ENCODE assay signal across 27 mouse cellular contexts in the genomic region with DNA sequence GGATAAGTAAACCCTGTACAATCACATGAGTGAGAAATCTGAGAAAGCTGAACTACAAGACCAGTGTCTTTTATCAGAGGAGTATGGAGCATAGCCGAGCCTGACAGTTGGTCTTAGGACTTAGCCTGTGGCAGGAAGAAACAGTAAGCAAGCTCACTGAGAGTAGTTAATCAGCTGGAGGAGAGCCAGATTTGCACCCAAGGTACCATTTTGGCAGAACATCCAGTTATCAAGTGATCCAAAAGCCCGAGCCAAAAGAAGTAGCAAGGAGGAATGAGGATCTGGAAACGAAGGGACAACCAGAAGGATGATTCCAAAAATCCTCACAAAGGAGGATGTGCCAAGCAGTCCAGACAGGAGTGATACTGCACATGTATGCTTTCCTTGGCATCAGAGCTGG.
A peak's percentile ranks its signal among the peaks of the same experiment; 100 is the strongest.
DNase-seq lines count a peak whose midpoint lies in the region; ATAC-seq and TF ChIP-seq lines count a peak whose summit lies in the region.
"Had no signal": no experiment of that assay in that cellular context is flagged by ENCODE, and none has a peak within 500 bp of the region (broad histone marks: within the 10 kb centered on the region; RNA-seq: fewer than 3 reads in every experiment).

No protein-coding gene starts in this region.

- no peak overlapping the region for H3K27ac ChIP-seq in midbrain, postnatal 0 days (ENCODE audit: low read depth, low read length)
- no peak overlapping the region for H3K27ac ChIP-seq in midbrain, embryonic 14.5 days (replicated peaks; ENCODE audit: low read depth, low read length)
- H3K27ac ChIP-seq: embryonic facial prominence, embryonic 10.5 days; embryonic facial prominence, embryonic 13.5 days; forebrain, embryonic 12.5 days; forebrain, embryonic 15.5 days; heart, adult 2 months; heart, embryonic 10.5 days; heart, embryonic 13.5 days; hindbrain, embryonic 12.5 days; hindbrain, embryonic 15.5 days had no signal

- TF ChIP-seq CTCF in midbrain, postnatal 0 days (IDR thresholded peaks at IDR 0.05), result no peak

- H3K27me3 ChIP-seq in midbrain, postnatal 0 days (ENCODE audit: insufficient read depth, low read length), result no peaks in the 10 kb centered on the region
- H3K27me3 ChIP-seq in midbrain, embryonic 14.5 days (ENCODE audit: control insufficient read depth, insufficient read depth, low read length), result no peaks in the 10 kb centered on the region
- H3K27me3 ChIP-seq: embryonic facial prominence, embryonic 13.5 days; forebrain, embryonic 12.5 days; forebrain, embryonic 15.5 days; heart, embryonic 13.5 days; hindbrain, embryonic 12.5 days; hindbrain, embryonic 15.5 days had no signal

- DNase-seq in cerebellum, adult 11 months, result no peak
- DNase-seq in midbrain, postnatal 0 days (ENCODE audit: low spot score), result peak; percentile 8
- no peak for DNase-seq in midbrain, embryonic 14.5 days
- peak; percentile 15 to 29 for DNase-seq in cerebellum, adult 18-20 months
- DNase-seq in cerebellum, postnatal 10 days, result peak; percentile 74 to 76
- DNase-seq in right cerebral cortex, adult 18-20 months, result no peak
- DNase-seq in layer of hippocampus, postnatal 25 days (ENCODE audit: extremely low spot score in 1 of 2, low spot score in 1 of 2), result no peak
- DNase-seq: adrenal gland, adult 8-10 months; adrenal gland, postnatal 36 days; embryo, embryonic 11 days; gastrocnemius, postnatal 10 days; gastrocnemius, postnatal 36 days; heart, adult 2 months; heart, postnatal 14 days; heart, postnatal 4 days had no signal

- no peak overlapping the region for H3K4me3 ChIP-seq in midbrain, postnatal 0 days (ENCODE audit: low read depth, low read length)
- no peak overlapping the region for H3K4me3 ChIP-seq in midbrain, embryonic 14.5 days (replicated peaks; ENCODE audit: low read depth, low read length)
- H3K4me3 ChIP-seq: embryonic facial prominence, embryonic 10.5 days; embryonic facial prominence, embryonic 13.5 days; erythroblast, embryonic 14.5 days; forebrain, embryonic 12.5 days; forebrain, embryonic 15.5 days; heart, adult 2 months; heart, embryonic 10.5 days; heart, embryonic 13.5 days; hindbrain, embryonic 12.5 days; hindbrain, embryonic 15.5 days had no signal

- no peaks in the 10 kb centered on the region for H3K9me3 ChIP-seq in midbrain, postnatal 0 days (ENCODE audit: low read length)
- no peaks in the 10 kb centered on the region for H3K9me3 ChIP-seq in midbrain, embryonic 14.5 days (ENCODE audit: control insufficient read depth, low read length)
- H3K9me3 ChIP-seq: embryonic facial prominence, embryonic 10.5 days; embryonic facial prominence, embryonic 13.5 days; forebrain, embryonic 12.5 days; forebrain, embryonic 15.5 days; heart, embryonic 10.5 days; heart, embryonic 13.5 days; hindbrain, embryonic 12.5 days; hindbrain, embryonic 15.5 days had no signal

- no peak overlapping the region for H3K4me2 ChIP-seq in midbrain, postnatal 0 days (ENCODE audit: low read depth, low read length, poor library complexity, severe bottlenecking)
- H3K4me2 ChIP-seq in midbrain, embryonic 14.5 days (ENCODE audit: low read length), result no peak overlapping the region
- H3K4me2 ChIP-seq: embryonic facial prominence, embryonic 13.5 days; forebrain, embryonic 12.5 days; forebrain, embryonic 15.5 days; heart, embryonic 13.5 days; hindbrain, embryonic 12.5 days; hindbrain, embryonic 15.5 days had no signal

- peak; percentile 45 for ATAC-seq in cerebellum, adult (ENCODE audit: insufficient number of reproducible peaks, low FRiP score, low TSS enrichment)
- no peak for ATAC-seq in midbrain, postnatal 0 days (ENCODE audit: low FRiP score)
- ATAC-seq in midbrain, embryonic 14.5 days (ENCODE audit: low FRiP score, low TSS enrichment), result no peak
- ATAC-seq: activated CD4-positive, CD25-positive, alpha-beta regulatory T cell, adult 4 months; forebrain, embryonic 15.5 days; intestine, postnatal 0 days had no signal

- H3K4me1 ChIP-seq in midbrain, postnatal 0 days (ENCODE audit: insufficient read depth, low read length), result no peaks in the 10 kb centered on the region
- H3K4me1 ChIP-seq in midbrain, embryonic 14.5 days (ENCODE audit: control insufficient read depth, insufficient read depth, low read length), result no peaks in the 10 kb centered on the region
- H3K4me1 ChIP-seq: embryonic facial prominence, embryonic 10.5 days; embryonic facial prominence, embryonic 13.5 days; forebrain, embryonic 12.5 days; forebrain, embryonic 15.5 days; heart, embryonic 10.5 days; heart, embryonic 13.5 days; hindbrain, embryonic 12.5 days; hindbrain, embryonic 15.5 days had no signal

- no peaks in the 10 kb centered on the region for H3K36me3 ChIP-seq in midbrain, postnatal 0 days (ENCODE audit: insufficient read depth, low read length)
- no peaks in the 10 kb centered on the region for H3K36me3 ChIP-seq in midbrain, embryonic 14.5 days (ENCODE audit: control insufficient read depth, insufficient read depth, low read length)
- H3K36me3 ChIP-seq: embryonic facial prominence, embryonic 10.5 days; embryonic facial prominence, embryonic 13.5 days; forebrain, embryonic 12.5 days; forebrain, embryonic 15.5 days; heart, embryonic 10.5 days; heart, embryonic 13.5 days; hindbrain, embryonic 12.5 days; hindbrain, embryonic 15.5 days had no signal

- no peak overlapping the region for H3K9ac ChIP-seq in midbrain, postnatal 0 days (replicated peaks; ENCODE audit: low read length, poor library complexity, severe bottlenecking)
- no peak overlapping the region for H3K9ac ChIP-seq in midbrain, embryonic 14.5 days (replicated peaks; ENCODE audit: low read length)
- H3K9ac ChIP-seq: embryonic facial prominence, embryonic 13.5 days; forebrain, embryonic 12.5 days; forebrain, embryonic 15.5 days; heart, embryonic 13.5 days; hindbrain, embryonic 12.5 days; hindbrain, embryonic 15.5 days had no signal

- 77% methylated on average over 3 of the region's 3 CpGs for WGBS in midbrain, postnatal 0 days
- WGBS in midbrain, embryonic 14.5 days, result 84% methylated on average over 3 of the region's 3 CpGs

Comparison
In these comparisons a context has a peak if more than half of its experiments do, and no peak if none do; other contexts are left out.
1. DNase-seq: peak in midbrain, postnatal 0 days (single experiment), cerebellum, adult 18-20 months (2 of 2) and cerebellum, postnatal 10 days (2 of 2); none in cerebellum, adult 11 months (single experiment), midbrain, embryonic 14.5 days (single experiment), right cerebral cortex, adult 18-20 months (single experiment) and layer of hippocampus, postnatal 25 days (0 of 2).